Mouse (Mus musculus): Measurements from ENCODE around the gene Dmrtc1a. TPM values are rescaled to one million over a fixed set of nuclear protein-coding genes. Genes with fewer than 3 reads are reported as not detected.

Gene Dmrtc1a
- polyA plus RNA-seq, 1 experiment from 2014 or later, result not detected

Other genes with a start within 250 kb of the Dmrtc1a start
- not detected in 2 replicates for gene Gm3880, start 221.7 kb downstream of the Dmrtc1a start, polyA plus RNA-seq (2015; fragmentation: Nextera tagmentation; extraction: Ambion mirVana)
- gene Gm9112, start 201.1 kb downstream of the Dmrtc1a start, polyA plus RNA-seq (2015; fragmentation: Nextera tagmentation; extraction: Ambion mirVana), result not detected in 2 replicates
- gene Dmrtc1b, start 200.8 kb downstream of the Dmrtc1a start, polyA plus RNA-seq (2015; fragmentation: Nextera tagmentation; extraction: Ambion mirVana), result not detected in 2 replicates
- gene Dmrtc1c1, start 105.7 kb downstream of the Dmrtc1a start, polyA plus RNA-seq (2015; fragmentation: Nextera tagmentation; extraction: Ambion mirVana), result not detected in 2 replicates
- gene Dmrtc1c2, start 54.1 kb downstream of the Dmrtc1a start, polyA plus RNA-seq (2015; fragmentation: Nextera tagmentation; extraction: Ambion mirVana), result not detected in 2 replicates
- gene 1700031F05Rik, start 40.7 kb downstream of the Dmrtc1a start, polyA plus RNA-seq (2015; fragmentation: Nextera tagmentation; extraction: Ambion mirVana), result not detected in 2 replicates
- not detected in 2 replicates for gene 1700011M02Rik, start 218 bp upstream of the Dmrtc1a start, polyA plus RNA-seq (2015; fragmentation: Nextera tagmentation; extraction: Ambion mirVana)
- gene 1700018G05Rik, start 19.7 kb upstream of the Dmrtc1a start, polyA plus RNA-seq (2015; fragmentation: Nextera tagmentation; extraction: Ambion mirVana), result not detected in 2 replicates